ENCODE assay signal across 22 mouse cellular contexts in genomic region chr16:66201406-66201805, GRCm38 (mm10).
DNase-seq lines count a peak whose midpoint lies in the region; ATAC-seq lines count a peak whose summit lies in the region.
"Had no signal": no experiment of that assay in that cellular context is flagged by ENCODE, and none has a peak within 500 bp of the region (broad histone marks: within the 10 kb centered on the region; RNA-seq: fewer than 3 reads in every experiment).

No protein-coding gene starts in this region.

- no peaks in the 10 kb centered on the region for H3K27me3 ChIP-seq in midbrain, embryonic 11.5 days (ENCODE audit: control insufficient read depth, insufficient read depth, low read length)
- no peaks in the 10 kb centered on the region for H3K27me3 ChIP-seq in midbrain, embryonic 16.5 days (ENCODE audit: control insufficient read depth, insufficient read depth, low read depth, low read length)
- H3K27me3 ChIP-seq in hindbrain, embryonic 16.5 days (replicated peaks; ENCODE audit: control insufficient read depth, insufficient read depth, low read length), result no peaks in the 10 kb centered on the region
- H3K27me3 ChIP-seq: CH12.LX had no signal

- H3K4me2 ChIP-seq in midbrain, embryonic 11.5 days, result no peak overlapping the region
- H3K4me2 ChIP-seq in midbrain, embryonic 16.5 days (ENCODE audit: low read length), result no peak overlapping the region
- H3K4me2 ChIP-seq in hindbrain, embryonic 16.5 days (ENCODE audit: low read length), result no peak overlapping the region

- intact Hi-C loops in heart, postnatal 25 days (cut with DNase I), result no loop called here

- WGBS in midbrain, embryonic 11.5 days, result 86% methylated on average over 7 of the region's 7 CpGs
- 86% methylated on average over 7 of the region's 7 CpGs for whole genome bisulfite sequencing in midbrain, embryonic 16.5 days
- 92% methylated on average over 7 of the region's 7 CpGs for WGBS in hindbrain, embryonic 16.5 days

- H3K9ac ChIP-seq in midbrain, embryonic 11.5 days (ENCODE audit: low read length), result no peak overlapping the region
- no peak overlapping the region for H3K9ac ChIP-seq in midbrain, embryonic 16.5 days (ENCODE audit: low read depth, low read length)
- no peak overlapping the region for H3K9ac ChIP-seq in hindbrain, embryonic 16.5 days (ENCODE audit: low read depth, low read length)

- H3K9me3 ChIP-seq in midbrain, embryonic 11.5 days (ENCODE audit: control insufficient read depth, low read length), result no peaks in the 10 kb centered on the region
- no peaks in the 10 kb centered on the region for H3K9me3 ChIP-seq in midbrain, embryonic 16.5 days (replicated peaks; ENCODE audit: control insufficient read depth, low read length, poor library complexity, severe bottlenecking)
- H3K9me3 ChIP-seq in hindbrain, embryonic 16.5 days (ENCODE audit: control insufficient read depth, low read length), result no peaks in the 10 kb centered on the region
- H3K9me3 ChIP-seq: G1E had no signal

- peak; percentile 72 for DNase-seq in heart, adult 11 months
- DNase-seq in heart, postnatal 25 days (ENCODE audit: low spot score), result no peak
- peak; percentile 53 for DNase-seq in midbrain, embryonic 11.5 days (ENCODE audit: low spot score, missing footprints)
- DNase-seq in R1 (ENCODE audit: low read depth, low spot score), result peak; percentile 2
- DNase-seq: adrenal gland, adult 2 months; adrenal gland, adult 8-10 months; adrenal gland, postnatal 10 days; adrenal gland, postnatal 14 days; adrenal gland, postnatal 25 days; adrenal gland, postnatal 36 days; B cell, adult 2 months; cerebellum, adult 11 months; cerebellum, adult 11-12 months; cerebellum, adult 18-20 months; cerebellum, adult 2 months had no signal

- ATAC-seq in midbrain, embryonic 11.5 days (ENCODE audit: low FRiP score), result no peak
- ATAC-seq in midbrain, embryonic 16.5 days, result no peak
- no peak for ATAC-seq in hindbrain, embryonic 16.5 days
- ATAC-seq: activated CD4-positive, CD25-positive, alpha-beta regulatory T cell, adult 4 months; CD4-positive, CD25-positive, alpha-beta regulatory T cell, adult 4 months; Patski had no signal

- H3K4me3 ChIP-seq in midbrain, embryonic 11.5 days (ENCODE audit: low read depth, low read length), result no peak overlapping the region
- no peak overlapping the region for H3K4me3 ChIP-seq in midbrain, embryonic 16.5 days (ENCODE audit: low read depth, low read length)
- no peak overlapping the region for H3K4me3 ChIP-seq in hindbrain, embryonic 16.5 days (ENCODE audit: low read length)

- no peaks in the 10 kb centered on the region for H3K4me1 ChIP-seq in midbrain, embryonic 11.5 days (ENCODE audit: control insufficient read depth, insufficient read depth, low read length)
- H3K4me1 ChIP-seq in midbrain, embryonic 16.5 days (ENCODE audit: control insufficient read depth, insufficient read depth, low read length), result no peaks in the 10 kb centered on the region
- no peaks in the 10 kb centered on the region for H3K4me1 ChIP-seq in hindbrain, embryonic 16.5 days (ENCODE audit: control insufficient read depth, insufficient read depth, low read depth, low read length)

- H3K27ac ChIP-seq in midbrain, embryonic 11.5 days (ENCODE audit: low read depth, low read length), result no peak overlapping the region
- no peak overlapping the region for H3K27ac ChIP-seq in midbrain, embryonic 16.5 days (ENCODE audit: low read length)
- H3K27ac ChIP-seq in hindbrain, embryonic 16.5 days (ENCODE audit: low read depth, low read length), result no peak overlapping the region

- no peaks in the 10 kb centered on the region for H3K36me3 ChIP-seq in midbrain, embryonic 11.5 days (ENCODE audit: control insufficient read depth, insufficient read depth, low read length)
- H3K36me3 ChIP-seq in midbrain, embryonic 16.5 days (ENCODE audit: control insufficient read depth, insufficient read depth, low read length), result no peaks in the 10 kb centered on the region
- H3K36me3 ChIP-seq in hindbrain, embryonic 16.5 days (ENCODE audit: control insufficient read depth, insufficient read depth, low read length), result no peaks in the 10 kb centered on the region
- H3K36me3 ChIP-seq: G1E had no signal
